Mouse (Mus musculus) activated CD4-positive, CD25-positive, alpha-beta regulatory T cell, adult 4 months (primary cell): Measurements from ENCODE around the gene Rbpjl. TPM values are rescaled to one million over a fixed set of nuclear protein-coding genes. Genes with fewer than 3 reads are reported as not detected.

Experiments used
- ATAC-seq: one replicate; pipeline ENCODE4 v1.8.0; 2017
- polyA plus RNA-seq, 2 experiments: library from polyadenylated mRNA; unstranded; fragments of 100-300 nt; shearing (Covaris generic); gene quantifications; one replicate each; pipeline ENCODE4 v1.2.1; 2017

The Rbpjl gene
- polyA plus RNA-seq, 2 experiments from 2014 or later = not detected

GRCm38 (mm10) chr2:164429881-164430615 is 27.1 kb downstream of the Rbpjl start:
- no peak for ATAC-seq

GRCm38 (mm10) chr2:164430697-164431096 is 27.8 kb downstream of the Rbpjl start:
- ATAC-seq = no peak

- no peak for ATAC-seq
Observed at GRCm38 (mm10) chr2:164431676-164432465, 28.9 kb downstream of the Rbpjl start.

GRCm38 (mm10) chr2:164432541-164433191 is 29.7 kb downstream of the Rbpjl start:
- ATAC-seq = no peak

GRCm38 (mm10) chr2:164433278-164433895 is 30.4 kb downstream of the Rbpjl start:
- ATAC-seq = no peak

- ATAC-seq = no peak
Observed at GRCm38 (mm10) chr2:164434681-164435080, 31.7 kb downstream of the Rbpjl start.

- no peak for ATAC-seq
Observed at GRCm38 (mm10) chr2:164435216-164436090, 32.5 kb downstream of the Rbpjl start.

GRCm38 (mm10) chr2:164436215-164436913 is 33.4 kb downstream of the Rbpjl start:
- ATAC-seq = no peak

- no peak for ATAC-seq
Observed at GRCm38 (mm10) chr2:164436961-164437360, 34.0 kb downstream of the Rbpjl start.

GRCm38 (mm10) chr2:164437710-164438109 is 34.8 kb downstream of the Rbpjl start:
- ATAC-seq = no peak

GRCm38 (mm10) chr2:164438257-164438656 is 35.3 kb downstream of the Rbpjl start:
- no peak for ATAC-seq

GRCm38 (mm10) chr2:164439001-164439421 is 36.1 kb downstream of the Rbpjl start:
- ATAC-seq = no peak

GRCm38 (mm10) chr2:164440314-164440713 is 37.4 kb downstream of the Rbpjl start:
- no peak for ATAC-seq

GRCm38 (mm10) chr2:164441155-164441554 is 38.2 kb downstream of the Rbpjl start:
- ATAC-seq = peak; percentile 74

- ATAC-seq = no peak
Observed at GRCm38 (mm10) chr2:164441731-164442130, 38.8 kb downstream of the Rbpjl start.

- ATAC-seq = no peak
Observed at GRCm38 (mm10) chr2:164442315-164443050, 39.5 kb downstream of the Rbpjl start.

GRCm38 (mm10) chr2:164443051-164443437 is 40.1 kb downstream of the Rbpjl start:
- ATAC-seq = peak; percentile 26

GRCm38 (mm10) chr2:164443460-164444000 is 40.6 kb downstream of the Rbpjl start, which contains the start of gene Sdc4:
Sdc4 (minus strand) TSS chr2:164443887.
- ATAC-seq = no peak

- no peak for ATAC-seq
Observed at GRCm38 (mm10) chr2:164444701-164445100, 41.8 kb downstream of the Rbpjl start.
